Mouse (Mus musculus) liver, embryonic 15.5 days (tissue): ENCODE data around the gene Dcdc2b. TPM values are rescaled to one million over a fixed set of nuclear protein-coding genes. Genes with fewer than 3 reads are reported as not detected.

ENCODE experiments used
- ATAC-seq: fragments of 200-750 bp; cut with Nextera tagmentation; 2 replicates; pipeline ENCODE4 v1.8.0; 2017; ENCODE audit warnings: moderate number of reproducible peaks, mild to moderate bottlenecking, moderate library complexity; ENCODE audit not compliant: insufficient read depth
- H3K27ac ChIP-seq: fragments of 300-500 bp; sonication (generic); replicated peaks from 2 replicates; pipeline ENCODE4 v1.5.1; 2015; ENCODE audit warnings: mild to moderate bottlenecking, inconsistent platforms
- H3K27me3 ChIP-seq: fragments of 300-500 bp; sonication (generic); 2 replicates; pipeline ENCODE4 v1.6.1; 2015; ENCODE audit warnings: mild to moderate bottlenecking, inconsistent platforms
- H3K36me3 ChIP-seq: fragments of 300-500 bp; sonication (generic); replicated peaks from 2 replicates; pipeline ENCODE4 v1.6.1; 2015; ENCODE audit warnings: moderate library complexity, mild to moderate bottlenecking, inconsistent platforms
- H3K4me1 ChIP-seq: fragments of 300-500 bp; sonication (generic); replicated peaks from 2 replicates; pipeline ENCODE4 v1.6.1; 2015; ENCODE audit warnings: inconsistent platforms
- H3K4me2 ChIP-seq: fragments of 300-500 bp; sonication (generic); 2 replicates; pipeline ENCODE4 v1.6.1; 2015; ENCODE audit warnings: moderate library complexity, mild to moderate bottlenecking, inconsistent platforms
- H3K4me3 ChIP-seq: fragments of 300-500 bp; sonication (generic); replicated peaks from 2 replicates; pipeline ENCODE4 v1.5.1; 2015; ENCODE audit warnings: mild to moderate bottlenecking, inconsistent platforms
- H3K9ac ChIP-seq: fragments of 300-500 bp; sonication (generic); 2 replicates; pipeline ENCODE4 v1.6.1; 2015; ENCODE audit warnings: moderate library complexity, mild to moderate bottlenecking, inconsistent platforms
- H3K9me3 ChIP-seq: fragments of 300-500 bp; sonication (generic); replicated peaks from 2 replicates; pipeline ENCODE4 v1.6.1; 2016; ENCODE audit warnings: inconsistent platforms
- WGBS: fragments of 180-500 bp; shearing (Covaris S2); methylation state at CpG from one replicate; pipeline ENCODE4 v1.1.7; 2015; ENCODE audit warnings: mixed read lengths; ENCODE audit not compliant: insufficient replicate concordance; 5-methylcytosine and 5-hydroxymethylcytosine counted together
- polyA plus RNA-seq: library from polyadenylated mRNA; unstranded; fragments of >200 nt; fragmentation: Nextera tagmentation; extraction: Ambion mirVana; gene quantifications from 2 replicates; pipeline ENCODE4 v1.2.1, GENCODE M21; 2015

Dcdc2b gene
- polyA plus RNA-seq, 1 experiment from 2014 or later = 0.70 TPM

GRCm38 (mm10) chr4:129577688-129578087 is 36.4 kb downstream of the Dcdc2b start:
- Histone ChIP-seq H3K36me3 (no peaks in the 10 kb centered on the region), H3K4me3 (peak overlapping the region; percentile 12; the same call in 1 of the 2 replicates), H3K4me2 (no peak overlapping the region), H3K9ac (no peak overlapping the region), H3K27ac (no peak overlapping the region), H3K27me3 (peaks cover 43% of the 10 kb centered on the region), H3K9me3 (no peaks in the 10 kb centered on the region), H3K4me1 (peaks cover 10% of the 10 kb centered on the region)
- no peak for ATAC-seq
- 64% methylated on average over 7 of the region's 7 CpGs for WGBS

- Histone ChIP-seq H3K4me1 (peaks cover 10% of the 10 kb centered on the region), H3K27ac (no peak overlapping the region), H3K27me3 (peaks cover 44% of the 10 kb centered on the region), H3K9ac (peak overlapping the region; percentile 25; the same call in 1 of the 2 replicates), H3K4me3 (peak overlapping the region; percentile 4; the same call in 1 of the 2 replicates), H3K36me3 (no peaks in the 10 kb centered on the region), H3K4me2 (no peak overlapping the region), H3K9me3 (no peaks in the 10 kb centered on the region)
- 31% methylated on average over 21 of the region's 21 CpGs for WGBS
- no peak for ATAC-seq
Measured at GRCm38 (mm10) chr4:129576863-129577491, 37.1 kb downstream of the Dcdc2b start.

GRCm38 (mm10) chr4:129575171-129575844 is 38.7 kb downstream of the Dcdc2b start:
- H3K4me3 ChIP-seq = no peak overlapping the region

GRCm38 (mm10) chr4:129573430-129573829 is 40.6 kb downstream of the Dcdc2b start, which contains the start of gene Lck:
Gene Lck (minus strand): TSS chr4:129573641.
- Histone ChIP-seq H3K36me3 (no peaks in the 10 kb centered on the region), H3K4me1 (peaks cover 10% of the 10 kb centered on the region), H3K9ac (no peak within 1 kb of the TSS), H3K27ac (no peak within 1 kb of the TSS), H3K9me3 (no peaks in the 10 kb centered on the region), H3K4me3 (no peak within 1 kb of the TSS), H3K4me2 (no peak within 1 kb of the TSS), H3K27me3 (peaks cover 40% of the 10 kb centered on the region)
- no peak for ATAC-seq
- WGBS = 42% methylated on average over 8 of the region's 8 CpGs

More at GRCm38 (mm10) chr4:129575171-129575844, 38.7 kb downstream of the Dcdc2b start:
- no peak overlapping the region for H3K9ac ChIP-seq
- peak overlapping the region; percentile 15; the same call in 1 of the 2 replicates for H3K4me2 ChIP-seq
- H3K27ac ChIP-seq = no peak overlapping the region
- ATAC-seq = no peak
- WGBS = 18% methylated on average over 7 of the region's 8 CpGs
- no peaks in the 10 kb centered on the region for H3K36me3 ChIP-seq
- peaks cover 44% of the 10 kb centered on the region for H3K27me3 ChIP-seq
- peaks cover 10% of the 10 kb centered on the region for H3K4me1 ChIP-seq
- H3K9me3 ChIP-seq = no peaks in the 10 kb centered on the region

GRCm38 (mm10) chr4:129573093-129573370 is 41.0 kb downstream of the Dcdc2b start:
- WGBS = 89% methylated on average over 4 of the region's 4 CpGs
- Histone ChIP-seq H3K4me3 (no peak overlapping the region), H3K9ac (no peak overlapping the region), H3K27ac (no peak overlapping the region), H3K4me2 (no peak overlapping the region), H3K27me3 (peaks cover 36% of the 10 kb centered on the region), H3K36me3 (no peaks in the 10 kb centered on the region), H3K9me3 (no peaks in the 10 kb centered on the region), H3K4me1 (peaks cover 10% of the 10 kb centered on the region)
- ATAC-seq = no peak

- ATAC-seq = 0 out of 2 replicates have a peak, but pooled peaks have one; percentile 38
- WGBS = 64% methylated on average over 13 of the region's 13 CpGs
- Histone ChIP-seq H3K4me1 (peaks cover 10% of the 10 kb centered on the region), H3K4me3 (no peak overlapping the region), H3K9me3 (no peaks in the 10 kb centered on the region), H3K27ac (no peak overlapping the region), H3K9ac (no peak overlapping the region), H3K36me3 (no peaks in the 10 kb centered on the region), H3K27me3 (peaks cover 31% of the 10 kb centered on the region), H3K4me2 (no peak overlapping the region)
Measured at GRCm38 (mm10) chr4:129572236-129573092, 41.6 kb downstream of the Dcdc2b start.

- H3K4me1 ChIP-seq = peaks cover 4% of the 10 kb centered on the region
- H3K27me3 ChIP-seq = peaks cover 23% of the 10 kb centered on the region
- H3K4me2 ChIP-seq = no peak overlapping the region
- H3K27ac ChIP-seq = no peak overlapping the region
- no peak for ATAC-seq
- 65% methylated on average over 8 of the region's 8 CpGs for WGBS
- no peak overlapping the region for H3K4me3 ChIP-seq
- H3K36me3 ChIP-seq = no peaks in the 10 kb centered on the region
- H3K9ac ChIP-seq = no peak overlapping the region
- H3K9me3 ChIP-seq = no peaks in the 10 kb centered on the region
Measured at GRCm38 (mm10) chr4:129571551-129572084, 42.4 kb downstream of the Dcdc2b start.

- peaks cover 1% of the 10 kb centered on the region for H3K4me1 ChIP-seq
- H3K4me2 ChIP-seq = no peak overlapping the region
- no peak overlapping the region for H3K27ac ChIP-seq
- no peaks in the 10 kb centered on the region for H3K36me3 ChIP-seq
- no peak overlapping the region for H3K9ac ChIP-seq
- no peak for ATAC-seq
- no peaks in the 10 kb centered on the region for H3K9me3 ChIP-seq
- peaks cover 17% of the 10 kb centered on the region for H3K27me3 ChIP-seq
- 65% methylated on average over 6 of the region's 6 CpGs for WGBS
- H3K4me3 ChIP-seq = no peak overlapping the region
Measured at GRCm38 (mm10) chr4:129570028-129570427, 44.0 kb downstream of the Dcdc2b start.

- 71% methylated on average over 7 of the region's 7 CpGs for WGBS
- Histone ChIP-seq H3K9me3 (no peaks in the 10 kb centered on the region), H3K4me2 (no peak overlapping the region), H3K36me3 (no peaks in the 10 kb centered on the region), H3K27ac (no peak overlapping the region), H3K4me3 (no peak overlapping the region), H3K4me1 (peaks cover 8% of the 10 kb centered on the region; the same call in 1 of the 2 replicates), H3K27me3 (peaks cover 7% of the 10 kb centered on the region), H3K9ac (no peak overlapping the region)
- no peak for ATAC-seq
Measured at GRCm38 (mm10) chr4:129568366-129568765, 45.7 kb downstream of the Dcdc2b start.

- H3K27ac ChIP-seq = no peak overlapping the region
- H3K27me3 ChIP-seq = 0 out of 2 replicates have a peak, but pooled peaks cover 6% of the 10 kb centered on the region
- no peak overlapping the region for H3K4me3 ChIP-seq
- no peaks in the 10 kb centered on the region for H3K36me3 ChIP-seq
- no peak overlapping the region for H3K9ac ChIP-seq
- no peak overlapping the region for H3K4me2 ChIP-seq
- H3K9me3 ChIP-seq = no peaks in the 10 kb centered on the region
- ATAC-seq = no peak
- H3K4me1 ChIP-seq = peaks cover 20% of the 10 kb centered on the region
- 73% methylated on average over 6 of the region's 6 CpGs for WGBS
Measured at GRCm38 (mm10) chr4:129565139-129565538, 48.9 kb downstream of the Dcdc2b start.

GRCm38 (mm10) chr4:129563718-129564117 is 50.3 kb downstream of the Dcdc2b start:
- ATAC-seq = no peak
- 71% methylated on average over 8 of the region's 8 CpGs for WGBS
- no peak overlapping the region for H3K4me2 ChIP-seq
- H3K4me1 ChIP-seq = peaks cover 20% of the 10 kb centered on the region
- no peaks in the 10 kb centered on the region for H3K9me3 ChIP-seq
- H3K27me3 ChIP-seq = peaks cover 6% of the 10 kb centered on the region; the same call in 1 of the 2 replicates
- no peak overlapping the region for H3K4me3 ChIP-seq
- no peak overlapping the region for H3K27ac ChIP-seq
- no peaks in the 10 kb centered on the region for H3K36me3 ChIP-seq
- no peak overlapping the region for H3K9ac ChIP-seq
